Mouse (Mus musculus) hindbrain, embryonic 14.5 days (tissue): Measurements from ENCODE around the gene Zfp277. TPM values are rescaled to one million over a fixed set of nuclear protein-coding genes. Genes with fewer than 3 reads are reported as not detected.

Source experiments
- ATAC-seq: fragments of 200-750 bp; cut with Nextera tagmentation; 2 replicates; pipeline ENCODE4 v1.8.0; 2017; ENCODE audit warnings: moderate number of reproducible peaks, mild to moderate bottlenecking, moderate TSS enrichment, moderate library complexity; ENCODE audit not compliant: low FRiP score
- DNase-seq: peaks from one replicate; pipeline ENCODE4 v3.0.0-alpha.2; 2015; ENCODE audit warnings: low spot score
- H3K27ac ChIP-seq: fragments of 300-500 bp; sonication (generic); 2 replicates; pipeline ENCODE4 v1.5.1; 2014; ENCODE audit warnings: mild to moderate bottlenecking, moderate library complexity
- H3K27me3 ChIP-seq: fragments of 300-500 bp; sonication (generic); 2 replicates; pipeline ENCODE4 v1.6.1; 2014; ENCODE audit warnings: mild to moderate bottlenecking, low read length, mixed read lengths; ENCODE audit not compliant: control insufficient read depth, insufficient read depth
- H3K36me3 ChIP-seq: fragments of 300-500 bp; sonication (generic); replicated peaks from 2 replicates; pipeline ENCODE4 v1.6.1; 2014; ENCODE audit not compliant: control insufficient read depth, insufficient read depth
- H3K4me1 ChIP-seq: fragments of 300-500 bp; sonication (generic); replicated peaks from 2 replicates; pipeline ENCODE4 v1.6.1; 2014; ENCODE audit warnings: antibody characterized with exemption, low read length, mixed read lengths; ENCODE audit not compliant: control insufficient read depth, insufficient read depth
- H3K4me2 ChIP-seq: fragments of 300-500 bp; sonication (generic); replicated peaks from 2 replicates; pipeline ENCODE4 v1.6.1; 2014; ENCODE audit warnings: mild to moderate bottlenecking, moderate library complexity
- H3K4me3 ChIP-seq: fragments of 300-500 bp; sonication (generic); replicated peaks from 2 replicates; pipeline ENCODE4 v1.5.1; 2014; ENCODE audit warnings: mild to moderate bottlenecking, low read length
- H3K9ac ChIP-seq: fragments of 300-500 bp; sonication (generic); 2 replicates; pipeline ENCODE4 v1.6.1; 2014
- H3K9me3 ChIP-seq: fragments of 300-500 bp; sonication (generic); 2 replicates; pipeline ENCODE4 v1.6.1; 2016; ENCODE audit warnings: low read length; ENCODE audit not compliant: control insufficient read depth
- WGBS: fragments of 180-500 bp; shearing (Covaris S2); extraction: QIAGEN DNeasy Blood & Tissue Kit; methylation state at CpG from one replicate; pipeline ENCODE4 v1.1.7; 2014; 5-methylcytosine and 5-hydroxymethylcytosine counted together
- polyA plus RNA-seq: library from polyadenylated mRNA; unstranded; fragments of >200 nt; fragmentation: Nextera tagmentation; extraction: Ambion mirVana; gene quantifications from 2 replicates; pipeline ENCODE4 v1.2.1, GENCODE M21; 2014

The Zfp277 gene
- polyA plus RNA-seq, 1 experiment from 2014 or later = 31.8 TPM

- H3K36me3 ChIP-seq = no peaks in the 10 kb centered on the region
- DNase-seq = peak; percentile 60
These were observed 1.0 kb upstream of the Zfp277 start for GRCm38 (mm10) chr12:40446450-40447381.

GRCm38 (mm10) chr12:40445206-40445605 is 496 bp downstream of the Zfp277 start:
- H3K4me1 ChIP-seq = peaks cover 26% of the 10 kb centered on the region
- peak; percentile 0; the same call in 1 of the 2 replicates for ATAC-seq
- no peaks in the 10 kb centered on the region for H3K27me3 ChIP-seq
- H3K36me3 ChIP-seq = no peaks in the 10 kb centered on the region
- 1% methylated on average over 16 of the region's 16 CpGs for WGBS
- H3K4me3 ChIP-seq = peak overlapping the region; percentile 91
- H3K9ac ChIP-seq = peak overlapping the region; percentile 63
- H3K4me2 ChIP-seq = peak overlapping the region; percentile 55
- H3K27ac ChIP-seq = no peak overlapping the region
- DNase-seq = peak; percentile 51
- H3K9me3 ChIP-seq = no peaks in the 10 kb centered on the region

More at GRCm38 (mm10) chr12:40446450-40447381, 1.0 kb upstream of the Zfp277 start:
- peak; percentile 2; the same call in 1 of the 2 replicates for ATAC-seq
- no peaks in the 10 kb centered on the region for H3K27me3 ChIP-seq
- H3K9me3 ChIP-seq = no peaks in the 10 kb centered on the region
- under 1% methylated on average over 44 of the region's 44 CpGs for WGBS
- H3K27ac ChIP-seq = peak overlapping the region; percentile 95
- H3K4me2 ChIP-seq = peak overlapping the region; percentile 73
- peaks cover 28% of the 10 kb centered on the region for H3K4me1 ChIP-seq
- H3K4me3 ChIP-seq = peak overlapping the region; percentile 91
- H3K9ac ChIP-seq = peak overlapping the region; percentile 88

- no peaks in the 10 kb centered on the region for H3K9me3 ChIP-seq
- DNase-seq (no peak), ATAC-seq (no peak; the same call in 1 of the 2 replicates)
- no peaks in the 10 kb centered on the region for H3K27me3 ChIP-seq
- H3K4me3 ChIP-seq = no peak overlapping the region
- no peaks in the 10 kb centered on the region for H3K36me3 ChIP-seq
- peaks cover 6% of the 10 kb centered on the region; the same call in 1 of the 2 replicates for H3K4me1 ChIP-seq
- H3K4me2 ChIP-seq = no peak overlapping the region
- no peak overlapping the region for H3K9ac ChIP-seq
- WGBS = 12% methylated on average over 2 of the region's 2 CpGs
- H3K27ac ChIP-seq = no peak overlapping the region
These were observed 7.7 kb downstream of the Zfp277 start for GRCm38 (mm10) chr12:40438049-40438448.

- Histone ChIP-seq H3K4me2 (no peak overlapping the region), H3K27ac (no peak overlapping the region), H3K4me3 (no peak overlapping the region), H3K27me3 (no peaks in the 10 kb centered on the region), H3K9ac (no peak overlapping the region), H3K4me1 (peaks cover 6% of the 10 kb centered on the region; the same call in 1 of the 2 replicates), H3K36me3 (no peaks in the 10 kb centered on the region), H3K9me3 (no peaks in the 10 kb centered on the region)
- 63% methylated on average over 3 of the region's 3 CpGs for WGBS
- no peak for DNase-seq
- no peak for ATAC-seq
These were observed 11.6 kb downstream of the Zfp277 start for GRCm38 (mm10) chr12:40434101-40434500.

GRCm38 (mm10) chr12:40431075-40431474 is 14.6 kb downstream of the Zfp277 start:
- Histone ChIP-seq H3K4me2 (no peak overlapping the region), H3K9me3 (no peaks in the 10 kb centered on the region), H3K9ac (no peak overlapping the region), H3K4me3 (no peak overlapping the region), H3K4me1 (no peaks in the 10 kb centered on the region), H3K27ac (no peak overlapping the region), H3K27me3 (no peaks in the 10 kb centered on the region), H3K36me3 (no peaks in the 10 kb centered on the region)
- 43% methylated on average over 5 of the region's 5 CpGs for WGBS
- ATAC-seq (no peak), DNase-seq (no peak)

GRCm38 (mm10) chr12:40429976-40430375 is 15.7 kb downstream of the Zfp277 start:
- Histone ChIP-seq H3K4me3 (no peak overlapping the region), H3K9me3 (0 out of 2 replicates have a peak, but pooled peaks cover under 1% of the 10 kb centered on the region), H3K9ac (no peak overlapping the region), H3K4me1 (no peaks in the 10 kb centered on the region), H3K4me2 (no peak overlapping the region), H3K27me3 (no peaks in the 10 kb centered on the region), H3K36me3 (no peaks in the 10 kb centered on the region), H3K27ac (no peak overlapping the region)
- DNase-seq = no peak
- no peak for ATAC-seq
- WGBS = 71% methylated on average over 3 of the region's 3 CpGs

GRCm38 (mm10) chr12:40427606-40428005 is 18.1 kb downstream of the Zfp277 start:
- H3K36me3 ChIP-seq = no peaks in the 10 kb centered on the region
- no peak overlapping the region for H3K27ac ChIP-seq
- no peaks in the 10 kb centered on the region for H3K4me1 ChIP-seq
- H3K9ac ChIP-seq = no peak overlapping the region
- H3K9me3 ChIP-seq = 0 out of 2 replicates have a peak, but pooled peaks cover 4% of the 10 kb centered on the region
- WGBS = 77% methylated on average over 10 of the region's 10 CpGs
- no peak overlapping the region for H3K4me2 ChIP-seq
- DNase-seq = no peak
- no peaks in the 10 kb centered on the region for H3K27me3 ChIP-seq
- ATAC-seq = no peak
- H3K4me3 ChIP-seq = no peak overlapping the region

GRCm38 (mm10) chr12:40424991-40425390 is 20.7 kb downstream of the Zfp277 start:
- H3K9ac ChIP-seq = no peak overlapping the region
- no peaks in the 10 kb centered on the region for H3K36me3 ChIP-seq
- DNase-seq (no peak), ATAC-seq (no peak)
- 96% methylated on average over 1 of the region's 1 CpGs for WGBS
- H3K4me3 ChIP-seq = no peak overlapping the region
- H3K4me2 ChIP-seq = no peak overlapping the region
- H3K27ac ChIP-seq = no peak overlapping the region
- H3K27me3 ChIP-seq = no peaks in the 10 kb centered on the region
- H3K9me3 ChIP-seq = 0 out of 2 replicates have a peak, but pooled peaks cover 4% of the 10 kb centered on the region
- no peaks in the 10 kb centered on the region for H3K4me1 ChIP-seq

- Histone ChIP-seq H3K4me1 (peaks cover 16% of the 10 kb centered on the region; the same call in 1 of the 2 replicates), H3K9ac (no peak overlapping the region), H3K27me3 (no peaks in the 10 kb centered on the region), H3K4me2 (no peak overlapping the region), H3K9me3 (no peaks in the 10 kb centered on the region), H3K36me3 (no peaks in the 10 kb centered on the region), H3K4me3 (no peak overlapping the region), H3K27ac (no peak overlapping the region)
- 93% methylated on average over 4 of the region's 4 CpGs for WGBS
- ATAC-seq = no peak
- no peak for DNase-seq
These were observed 28.4 kb downstream of the Zfp277 start for GRCm38 (mm10) chr12:40417257-40417656.
